In the genomic region with DNA sequence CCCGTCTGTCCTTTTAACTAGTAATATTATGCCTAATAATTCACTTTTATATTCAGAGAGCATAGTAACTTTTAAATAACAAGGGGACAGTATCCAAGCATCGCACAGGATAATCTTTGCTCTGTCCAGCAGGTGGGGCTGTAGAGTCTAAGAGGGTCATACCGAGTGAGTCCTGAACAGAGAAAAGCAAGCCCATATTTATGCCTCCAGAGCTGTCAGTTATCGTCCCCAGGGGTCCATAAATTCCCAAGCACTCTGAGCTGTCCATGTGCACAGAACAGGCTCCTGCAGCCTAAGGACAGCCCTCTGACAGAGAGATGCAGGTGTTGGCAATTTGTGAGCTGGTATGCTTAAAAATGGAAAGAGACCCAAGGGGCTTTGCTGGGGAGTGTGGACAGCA, we compare ENCODE assay signal across 9 mouse cellular contexts.
DNase-seq lines count a peak whose midpoint lies in the region; ATAC-seq and TF ChIP-seq lines count a peak whose summit lies in the region.
"Had no signal": no experiment of that assay in that cellular context is flagged by ENCODE, and none has a peak within 500 bp of the region (broad histone marks: within the 10 kb centered on the region; RNA-seq: fewer than 3 reads in every experiment).

No protein-coding gene starts in this region.

- no peaks in the 10 kb centered on the region for H3K27me3 ChIP-seq in liver, postnatal 0 days (ENCODE audit: insufficient read depth, low read length)
- H3K27me3 ChIP-seq in midbrain, embryonic 10.5 days (ENCODE audit: low read depth, poor library complexity, severe bottlenecking), result no peaks in the 10 kb centered on the region
- no peaks in the 10 kb centered on the region for H3K27me3 ChIP-seq in hindbrain, embryonic 13.5 days
- H3K27me3 ChIP-seq: hindbrain, embryonic 15.5 days had no signal

- TF ChIP-seq CTCF in liver, postnatal 0 days (IDR thresholded peaks at IDR 0.05; ENCODE audit: low read depth), result peak; percentile 48

- TF ChIP-seq EP300 in liver, postnatal 0 days (IDR thresholded peaks at IDR 0.05; ENCODE audit: low read depth), result no peak

- no peak overlapping the region for H3K9ac ChIP-seq in liver, postnatal 0 days (replicated peaks)
- H3K9ac ChIP-seq in hindbrain, embryonic 13.5 days, result no peak overlapping the region
- H3K9ac ChIP-seq: hindbrain, embryonic 15.5 days had no signal

- H3K4me1 ChIP-seq in liver, postnatal 0 days (ENCODE audit: insufficient read depth), result no peaks in the 10 kb centered on the region
- H3K4me1 ChIP-seq in midbrain, embryonic 10.5 days, result 0 out of 2 replicates have a peak, but pooled peaks cover 2% of the 10 kb centered on the region
- H3K4me1 ChIP-seq in hindbrain, embryonic 13.5 days (replicated peaks), result peaks cover 12% of the 10 kb centered on the region

- no peak for ATAC-seq in liver, postnatal 0 days
- ATAC-seq in hindbrain, embryonic 13.5 days (ENCODE audit: low FRiP score), result no peak

- H3K36me3 ChIP-seq in liver, postnatal 0 days (replicated peaks; ENCODE audit: insufficient read depth, low read length), result no peaks in the 10 kb centered on the region
- no peaks in the 10 kb centered on the region for H3K36me3 ChIP-seq in midbrain, embryonic 10.5 days
- H3K36me3 ChIP-seq in hindbrain, embryonic 13.5 days, result no peaks in the 10 kb centered on the region
- H3K36me3 ChIP-seq: hindbrain, embryonic 15.5 days had no signal

- H3K4me2 ChIP-seq in liver, postnatal 0 days (ENCODE audit: low read depth, low read length), result no peak overlapping the region
- H3K4me2 ChIP-seq in hindbrain, embryonic 13.5 days, result no peak overlapping the region
- H3K4me2 ChIP-seq: hindbrain, embryonic 15.5 days had no signal

- intact Hi-C loops in heart, postnatal 25 days (cut with DNase I), result no loop called here

- peak; percentile 6 to 18 for DNase-seq in heart, adult 18-20 months
- no peak for DNase-seq in heart, postnatal 25 days (ENCODE audit: low spot score)
- peak; percentile 25 for DNase-seq in A20 (ENCODE audit: low read depth, low spot score)
- peak; percentile 9 to 53 for DNase-seq in adrenal gland, postnatal 36 days
- peak; percentile 20 for DNase-seq in liver, postnatal 0 days
- DNase-seq in right cerebral cortex, postnatal 36 days (ENCODE audit: low spot score in 2 of 2), result no peak
- no peak for DNase-seq in midbrain, embryonic 10.5 days (ENCODE audit: low spot score)

- no peaks in the 10 kb centered on the region for H3K9me3 ChIP-seq in liver, postnatal 0 days (ENCODE audit: low read length)
- no peaks in the 10 kb centered on the region for H3K9me3 ChIP-seq in midbrain, embryonic 10.5 days (replicated peaks)
- no peaks in the 10 kb centered on the region for H3K9me3 ChIP-seq in hindbrain, embryonic 13.5 days
- H3K9me3 ChIP-seq: hindbrain, embryonic 15.5 days had no signal

- H3K4me3 ChIP-seq in liver, postnatal 0 days (ENCODE audit: low read depth, low read length), result no peak overlapping the region
- no peak overlapping the region for H3K4me3 ChIP-seq in midbrain, embryonic 10.5 days
- no peak overlapping the region for H3K4me3 ChIP-seq in hindbrain, embryonic 13.5 days
- H3K4me3 ChIP-seq: hindbrain, embryonic 15.5 days had no signal

- H3K27ac ChIP-seq in liver, postnatal 0 days (ENCODE audit: low read depth), result no peak overlapping the region
- no peak overlapping the region for H3K27ac ChIP-seq in midbrain, embryonic 10.5 days (replicated peaks)
- H3K27ac ChIP-seq in hindbrain, embryonic 13.5 days, result no peak overlapping the region
- H3K27ac ChIP-seq: hindbrain, embryonic 15.5 days had no signal

- 53% methylated on average over 4 of the region's 4 CpGs for WGBS in liver, postnatal 0 days (ENCODE audit: insufficient replicate concordance)
- 71% methylated on average over 4 of the region's 4 CpGs for WGBS in midbrain, embryonic 10.5 days
- WGBS in hindbrain, embryonic 13.5 days, result 69% methylated on average over 4 of the region's 4 CpGs

Comparison
In these comparisons a context has a peak if more than half of its experiments do, and no peak if none do; other contexts are left out.
1. DNase-seq: peak in heart, adult 18-20 months (2 of 2), A20 (single experiment), adrenal gland, postnatal 36 days (2 of 2) and liver, postnatal 0 days (single experiment); none in heart, postnatal 25 days (single experiment), right cerebral cortex, postnatal 36 days (0 of 2) and midbrain, embryonic 10.5 days (single experiment).